Mouse (Mus musculus) bone marrow, adult 2 months (tissue): ENCODE results near the gene Chchd6.

Experiments
- CTCF ChIP-seq: fragments of 200-500 bp; IDR thresholded peaks from 2 replicates; pipeline ENCODE4 v1.5.1; 2011; ENCODE audit warnings: low read length, control low read depth; ENCODE audit not compliant: control insufficient read depth, insufficient read depth
- POLR2A ChIP-seq: fragments of 200-500 bp; IDR thresholded peaks from 2 replicates; pipeline ENCODE4 v1.6.1; 2011; ENCODE audit warnings: low read depth, mild to moderate bottlenecking, control low read depth, low read length, borderline replicate concordance; ENCODE audit not compliant: control insufficient read depth

GRCm38 (mm10) chr6:89363107-89363451 is 232.4 kb downstream of the Chchd6 start:
- TF ChIP-seq CTCF (no peak), POLR2A (no peak)
